Mouse (Mus musculus): ENCODE data around the gene Myt1l.

DNA sequence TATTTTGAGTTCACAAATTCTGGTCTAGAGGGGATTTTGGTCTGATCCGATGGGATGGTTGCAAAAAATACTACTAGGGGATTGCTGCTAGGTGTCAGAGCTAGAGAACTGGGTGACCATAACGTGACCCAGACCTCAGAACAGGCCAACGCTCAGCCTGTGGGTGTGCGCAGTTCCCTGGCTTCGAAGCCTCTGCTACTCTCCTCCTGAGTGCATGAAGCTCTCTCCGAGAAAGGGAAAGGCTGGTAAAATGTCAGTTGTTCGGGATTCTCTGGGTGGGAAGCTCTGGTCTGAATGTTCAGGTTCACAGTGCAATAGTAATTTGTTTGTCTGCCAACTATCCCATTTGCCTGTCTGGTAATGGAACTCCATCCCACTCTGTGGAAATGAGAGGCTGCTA is 116.5 kb downstream of the Myt1l start:
- no peak for TF ChIP-seq POLR2A (IDR thresholded peaks at IDR 0.05; ENCODE audit: borderline replicate concordance, extremely low read depth, insufficient read depth, insufficient read length, poor library complexity, severe bottlenecking)
- no peak for TF ChIP-seq CTCF (IDR thresholded peaks at IDR 0.05; ENCODE audit: borderline replicate concordance, extremely low read depth, insufficient read depth, insufficient read length)

Data from brain, embryonic 14.5 days (tissue).